Mouse (Mus musculus): Measurements from ENCODE around the gene Fzd4. TPM values are rescaled to one million over a fixed set of nuclear protein-coding genes. Genes with fewer than 3 reads are reported as not detected.
A peak's percentile ranks its signal among the peaks of the same experiment; 100 is the strongest.

Fzd4 gene
- 4.4 TPM in 2 replicates for polyA plus RNA-seq (2014; fragmentation: Nextera tagmentation; extraction: Ambion mirVana)

DNA sequence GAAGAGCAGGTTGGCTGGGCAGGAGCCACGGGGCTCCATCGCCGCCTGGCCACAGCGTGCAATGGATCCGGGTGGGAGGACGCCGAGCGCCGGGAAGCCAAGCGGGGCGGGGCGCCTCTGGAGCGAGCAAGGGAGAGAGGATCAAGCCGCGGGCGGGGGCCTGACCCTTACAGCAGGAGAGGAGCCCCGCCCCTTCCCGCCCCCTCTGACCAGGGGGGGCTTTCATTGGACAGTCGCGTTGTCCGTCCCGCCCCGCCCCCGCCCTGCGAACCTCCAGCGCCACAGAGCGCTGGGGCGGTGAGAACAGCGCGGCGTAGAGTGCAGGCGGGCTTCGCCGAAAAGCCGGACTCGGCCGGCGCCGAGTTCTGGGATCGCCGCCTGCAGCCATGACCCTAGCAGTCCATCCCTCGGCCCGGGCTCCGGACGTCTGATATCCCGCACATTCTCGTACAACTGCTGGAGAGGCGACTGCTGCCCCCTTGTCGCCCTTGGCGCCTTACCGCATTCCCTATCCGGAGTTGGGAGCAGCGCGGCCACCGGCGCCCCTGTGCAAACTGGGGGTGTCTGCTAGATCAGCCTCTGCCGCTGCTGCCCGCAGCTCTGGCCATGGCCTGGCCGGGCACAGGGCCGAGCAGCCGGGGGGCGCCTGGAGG is at the start of gene Fzd4, which contains the start of gene Tmem135:
TSS of gene Fzd4 (plus strand) at position 275 of the 653 bp plus-strand sequence.
TSS of gene Tmem135 (minus strand) at position 142 of the 653 bp plus-strand sequence.
- H3K4me1 ChIP-seq (ENCODE audit: control insufficient read depth, insufficient read depth, low read length): 0 out of 2 replicates have a peak, but pooled peaks cover 4% of the 10 kb centered on the region
- DNase-seq (ENCODE audit: low spot score) (peak; percentile 97), ATAC-seq (ENCODE audit: insufficient read depth, low FRiP score, low TSS enrichment) (peak; percentile 97)
- H3K4me2 ChIP-seq (ENCODE audit: low read depth): peak within 1 kb of the TSS; percentile 100
- peak within 1 kb of the TSS; percentile 73 for H3K4me3 ChIP-seq (ENCODE audit: low read depth, low read length)
- H3K9ac ChIP-seq (ENCODE audit: low read length): peak within 1 kb of the TSS; percentile 82
- whole genome bisulfite sequencing: 0% methylated on average over 59 of the region's 62 CpGs
- H3K9me3 ChIP-seq (ENCODE audit: control insufficient read depth, low read length): no peaks in the 10 kb centered on the region
- H3K36me3 ChIP-seq (ENCODE audit: control insufficient read depth, insufficient read depth, low read length): no peaks in the 10 kb centered on the region
- H3K27ac ChIP-seq (ENCODE audit: low read depth, low read length): peak within 1 kb of the TSS; percentile 37
- H3K27me3 ChIP-seq (ENCODE audit: control insufficient read depth, insufficient read depth, low read length): 0 out of 2 replicates have a peak, but pooled peaks cover 6% of the 10 kb centered on the region

DNA sequence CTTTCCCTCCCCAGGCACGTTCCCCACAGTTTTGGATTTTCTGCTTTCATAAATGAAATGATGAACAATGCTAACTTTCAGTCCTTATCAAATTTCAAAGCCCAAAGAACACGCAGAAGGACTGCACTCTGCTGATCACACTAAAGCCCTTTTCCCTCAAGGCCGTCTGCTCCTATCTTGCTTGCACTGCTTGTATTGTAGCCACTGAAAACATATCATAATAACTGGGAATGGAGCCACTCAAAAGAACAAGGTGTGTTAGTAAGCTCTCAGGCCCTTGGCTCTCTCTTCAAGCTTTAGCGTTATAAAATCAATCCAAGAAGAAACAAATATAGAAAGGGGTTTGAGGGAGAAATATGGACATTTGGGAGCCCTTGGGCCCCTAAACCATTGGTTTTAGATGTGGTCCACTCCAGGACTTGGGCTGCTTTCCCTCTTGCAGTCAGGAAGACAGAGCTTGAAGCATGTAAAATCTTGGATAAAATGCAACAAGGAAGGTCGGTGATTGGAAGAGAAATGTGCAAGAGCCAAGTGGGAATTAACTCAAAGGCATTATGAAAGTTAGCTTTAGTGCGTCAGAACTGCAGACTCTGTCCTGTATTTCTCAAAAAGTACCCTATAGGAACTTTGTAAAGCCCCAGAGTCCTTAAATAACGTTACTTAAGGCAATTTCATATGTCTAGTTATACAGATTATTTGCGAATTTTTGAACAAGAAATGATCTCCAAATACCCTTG is 48.5 kb upstream of the Fzd4 start:
- Histone ChIP-seq H3K4me2 (ENCODE audit: low read depth) (no peak overlapping the region), H3K36me3 (ENCODE audit: control insufficient read depth, insufficient read depth, low read length) (no peaks in the 10 kb centered on the region), H3K27ac (ENCODE audit: low read depth, low read length) (no peak overlapping the region), H3K4me3 (ENCODE audit: low read depth, low read length) (no peak overlapping the region), H3K9me3 (ENCODE audit: control insufficient read depth, low read length) (no peaks in the 10 kb centered on the region), H3K27me3 (ENCODE audit: control insufficient read depth, insufficient read depth, low read length) (no peaks in the 10 kb centered on the region), H3K9ac (ENCODE audit: low read length) (no peak overlapping the region), H3K4me1 (ENCODE audit: control insufficient read depth, insufficient read depth, low read length) (no peaks in the 10 kb centered on the region)
- WGBS: 79% methylated on average over 8 of the region's 8 CpGs
- ATAC-seq (ENCODE audit: insufficient read depth, low FRiP score, low TSS enrichment) (no peak), DNase-seq (ENCODE audit: low spot score) (no peak)

DNA sequence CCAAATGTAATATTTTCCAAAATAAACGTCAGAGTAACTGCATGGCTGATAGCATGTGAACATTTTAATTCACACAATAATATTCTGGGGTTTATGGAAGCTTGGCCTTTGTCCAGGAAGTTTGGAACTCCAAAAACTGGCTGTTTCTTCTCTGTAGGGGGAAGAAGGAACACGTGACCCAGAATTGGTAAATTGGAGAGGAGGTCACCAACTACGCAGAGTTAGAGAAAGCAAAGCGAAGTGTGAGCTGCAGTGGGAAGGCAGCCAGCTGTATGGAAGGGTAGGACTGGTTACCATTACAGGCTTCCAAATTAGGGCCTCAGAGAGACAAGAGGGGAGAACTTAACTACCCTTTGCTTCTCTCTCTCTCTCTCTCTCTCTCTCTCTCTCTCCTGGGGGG is 47.8 kb upstream of the Fzd4 start:
- Histone ChIP-seq H3K4me1 (ENCODE audit: control insufficient read depth, insufficient read depth, low read length) (no peaks in the 10 kb centered on the region), H3K9ac (ENCODE audit: low read length) (no peak overlapping the region), H3K27me3 (ENCODE audit: control insufficient read depth, insufficient read depth, low read length) (no peaks in the 10 kb centered on the region), H3K4me3 (ENCODE audit: low read depth, low read length) (no peak overlapping the region), H3K36me3 (ENCODE audit: control insufficient read depth, insufficient read depth, low read length) (no peaks in the 10 kb centered on the region), H3K9me3 (ENCODE audit: control insufficient read depth, low read length) (no peaks in the 10 kb centered on the region), H3K4me2 (ENCODE audit: low read depth) (no peak overlapping the region), H3K27ac (ENCODE audit: low read depth, low read length) (no peak overlapping the region)
- WGBS: 69% methylated on average over 4 of the region's 4 CpGs
- DNase-seq (ENCODE audit: low spot score): no peak
- ATAC-seq (ENCODE audit: insufficient read depth, low FRiP score, low TSS enrichment): no peak

DNA sequence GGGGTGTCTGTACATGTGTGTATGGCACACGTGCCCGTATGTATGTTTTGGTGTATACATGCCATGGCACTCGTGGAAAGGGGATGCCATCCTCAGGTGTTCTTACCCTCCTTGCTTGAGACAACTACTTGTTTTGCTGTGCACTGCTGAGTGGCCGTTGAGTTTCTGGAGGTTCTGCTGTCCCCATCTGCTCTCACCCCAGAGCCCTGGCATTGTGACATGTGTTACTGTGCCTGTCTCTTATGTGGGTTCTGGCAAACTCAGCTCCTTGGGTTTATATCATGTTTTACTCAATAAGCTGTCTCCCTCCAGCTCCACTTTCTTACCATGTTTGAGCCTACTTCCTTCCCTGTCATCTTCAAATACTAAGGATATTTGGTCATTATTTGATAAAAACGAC is 40.2 kb upstream of the Fzd4 start:
- H3K36me3 ChIP-seq (ENCODE audit: control insufficient read depth, insufficient read depth, low read length): no peaks in the 10 kb centered on the region
- no peak overlapping the region for H3K4me3 ChIP-seq (ENCODE audit: low read depth, low read length)
- DNase-seq (ENCODE audit: low spot score): no peak
- H3K4me2 ChIP-seq (ENCODE audit: low read depth): no peak overlapping the region
- no peaks in the 10 kb centered on the region for H3K9me3 ChIP-seq (ENCODE audit: control insufficient read depth, low read length)
- H3K27ac ChIP-seq (ENCODE audit: low read depth, low read length): no peak overlapping the region
- H3K4me1 ChIP-seq (ENCODE audit: control insufficient read depth, insufficient read depth, low read length): no peaks in the 10 kb centered on the region
- WGBS: 92% methylated on average over 5 of the region's 5 CpGs
- no peaks in the 10 kb centered on the region for H3K27me3 ChIP-seq (ENCODE audit: control insufficient read depth, insufficient read depth, low read length)
- no peak for ATAC-seq (ENCODE audit: insufficient read depth, low FRiP score, low TSS enrichment)
- no peak overlapping the region for H3K9ac ChIP-seq (ENCODE audit: low read length)

DNA sequence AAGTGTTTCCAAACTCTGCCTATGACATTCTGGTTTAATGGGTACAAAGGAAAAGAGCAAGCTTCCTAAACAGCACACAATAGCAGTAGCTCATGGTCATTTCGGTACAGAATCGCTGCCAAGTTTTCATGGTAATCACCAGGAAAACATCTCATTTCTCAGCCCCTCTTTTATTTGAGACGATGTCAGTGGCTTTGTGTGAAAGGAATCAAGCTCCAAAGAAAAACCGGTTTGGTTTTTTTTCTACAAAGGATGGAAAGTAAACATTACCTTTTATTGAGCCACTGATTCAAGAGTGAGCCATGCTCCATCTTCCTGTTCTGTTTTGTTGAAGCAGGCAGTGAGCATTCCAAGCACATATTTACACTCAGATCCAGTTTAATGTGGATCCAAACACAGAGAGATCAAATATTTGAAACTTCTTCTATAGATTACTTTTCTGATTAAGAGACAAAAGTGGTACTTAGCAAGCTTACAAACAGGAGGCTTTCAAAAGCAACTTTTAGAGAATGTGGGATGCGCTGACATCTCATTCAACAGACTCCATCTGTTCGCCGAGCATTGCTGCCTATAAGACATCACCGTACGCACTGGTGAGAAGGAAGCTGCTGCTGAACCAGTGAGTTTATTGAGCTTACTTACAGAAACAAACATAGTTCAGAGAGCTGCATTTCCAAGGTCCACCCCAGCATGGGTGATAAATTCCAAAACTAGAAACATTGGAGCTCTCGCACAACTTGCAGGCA is 38.8 kb upstream of the Fzd4 start:
- ATAC-seq (ENCODE audit: insufficient read depth, low FRiP score, low TSS enrichment): no peak
- DNase-seq (ENCODE audit: low spot score): no peak
- Histone ChIP-seq H3K9me3 (ENCODE audit: control insufficient read depth, low read length) (no peaks in the 10 kb centered on the region), H3K9ac (ENCODE audit: low read length) (no peak overlapping the region), H3K4me3 (ENCODE audit: low read depth, low read length) (no peak overlapping the region), H3K4me2 (ENCODE audit: low read depth) (no peak overlapping the region), H3K27ac (ENCODE audit: low read depth, low read length) (no peak overlapping the region), H3K36me3 (ENCODE audit: control insufficient read depth, insufficient read depth, low read length) (no peaks in the 10 kb centered on the region), H3K27me3 (ENCODE audit: control insufficient read depth, insufficient read depth, low read length) (no peaks in the 10 kb centered on the region), H3K4me1 (ENCODE audit: control insufficient read depth, insufficient read depth, low read length) (no peaks in the 10 kb centered on the region)
- 82% methylated on average over 10 of the region's 10 CpGs for WGBS

DNA sequence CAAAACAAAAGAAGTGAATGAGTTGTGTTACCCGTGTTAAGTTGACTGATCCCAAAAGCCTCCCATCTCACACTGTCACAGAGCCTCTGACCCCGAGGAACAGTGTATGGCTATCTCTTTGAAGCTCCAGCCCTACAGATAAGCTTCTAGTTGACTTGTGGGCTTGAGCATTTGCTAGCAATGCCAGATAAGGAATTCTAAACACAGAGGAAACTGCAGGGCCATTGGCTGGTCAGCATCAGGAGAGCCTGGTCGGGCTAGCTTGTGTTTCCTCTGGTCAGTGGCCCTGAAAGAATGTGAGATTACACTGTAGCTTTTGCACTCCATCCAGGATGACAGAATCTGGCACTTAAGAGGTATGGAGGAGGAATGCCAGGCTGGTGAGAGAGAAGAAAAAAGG is 36.5 kb upstream of the Fzd4 start:
- no peak overlapping the region for H3K4me3 ChIP-seq (ENCODE audit: low read depth, low read length)
- H3K27me3 ChIP-seq (ENCODE audit: control insufficient read depth, insufficient read depth, low read length): no peaks in the 10 kb centered on the region
- H3K9me3 ChIP-seq (ENCODE audit: control insufficient read depth, low read length): no peaks in the 10 kb centered on the region
- WGBS: 51% methylated on average over 3 of the region's 3 CpGs
- H3K36me3 ChIP-seq (ENCODE audit: control insufficient read depth, insufficient read depth, low read length): no peaks in the 10 kb centered on the region
- no peak overlapping the region for H3K27ac ChIP-seq (ENCODE audit: low read depth, low read length)
- no peak overlapping the region for H3K4me2 ChIP-seq (ENCODE audit: low read depth)
- H3K9ac ChIP-seq (ENCODE audit: low read length): no peak overlapping the region
- no peaks in the 10 kb centered on the region for H3K4me1 ChIP-seq (ENCODE audit: control insufficient read depth, insufficient read depth, low read length)
- ATAC-seq (ENCODE audit: insufficient read depth, low FRiP score, low TSS enrichment): no peak
- no peak for DNase-seq (ENCODE audit: low spot score)

DNA sequence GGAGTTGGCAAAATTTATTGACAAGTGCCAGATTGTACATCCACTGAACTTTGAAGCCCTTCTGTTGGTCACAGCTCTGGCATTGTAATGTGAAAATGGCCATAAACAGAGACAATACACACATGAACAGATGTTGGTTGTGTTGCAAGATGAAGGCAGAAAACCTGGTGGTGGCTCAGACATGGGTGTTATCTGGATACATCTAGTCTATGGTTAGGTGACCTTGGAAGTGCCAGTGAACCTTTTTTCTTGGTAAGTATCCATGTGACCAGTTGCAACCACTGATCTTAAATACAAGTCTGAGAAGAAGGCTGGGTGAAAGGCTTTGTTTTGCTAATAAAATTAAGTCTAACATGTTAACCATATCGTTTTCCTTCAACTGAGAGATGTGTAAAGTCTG is 34.1 kb upstream of the Fzd4 start:
- no peak overlapping the region for H3K4me2 ChIP-seq (ENCODE audit: low read depth)
- ATAC-seq (ENCODE audit: insufficient read depth, low FRiP score, low TSS enrichment) (no peak), DNase-seq (ENCODE audit: low spot score) (no peak)
- H3K9ac ChIP-seq (ENCODE audit: low read length): no peak overlapping the region
- no peaks in the 10 kb centered on the region for H3K36me3 ChIP-seq (ENCODE audit: control insufficient read depth, insufficient read depth, low read length)
- WGBS: 93% methylated on average over 1 of the region's 1 CpGs
- H3K4me1 ChIP-seq (ENCODE audit: control insufficient read depth, insufficient read depth, low read length): no peaks in the 10 kb centered on the region
- no peak overlapping the region for H3K27ac ChIP-seq (ENCODE audit: low read depth, low read length)
- no peaks in the 10 kb centered on the region for H3K9me3 ChIP-seq (ENCODE audit: control insufficient read depth, low read length)
- H3K4me3 ChIP-seq (ENCODE audit: low read depth, low read length): no peak overlapping the region
- H3K27me3 ChIP-seq (ENCODE audit: control insufficient read depth, insufficient read depth, low read length): no peaks in the 10 kb centered on the region

DNA sequence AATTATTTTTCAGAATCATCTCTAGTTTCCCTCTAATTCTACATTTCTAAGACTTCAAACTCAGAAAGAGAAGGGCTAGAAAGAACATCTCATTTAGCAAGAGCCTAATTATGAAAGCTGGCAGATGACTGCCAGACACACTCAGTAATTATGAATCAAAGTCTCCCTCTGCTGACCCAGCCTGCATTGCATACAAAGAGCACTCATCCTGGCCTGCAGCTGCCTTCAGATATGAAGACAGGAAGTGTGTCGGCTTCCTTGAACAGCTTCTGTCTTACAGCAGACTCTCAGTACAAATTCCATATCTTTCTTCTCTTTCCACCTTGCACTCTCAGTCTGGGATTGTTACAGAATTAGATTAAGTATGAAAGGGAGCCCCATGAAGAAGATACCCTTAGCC is 33.2 kb upstream of the Fzd4 start:
- WGBS: 73% methylated on average over 1 of the region's 1 CpGs
- H3K4me1 ChIP-seq (ENCODE audit: control insufficient read depth, insufficient read depth, low read length): no peaks in the 10 kb centered on the region
- H3K9me3 ChIP-seq (ENCODE audit: control insufficient read depth, low read length): no peaks in the 10 kb centered on the region
- no peaks in the 10 kb centered on the region for H3K36me3 ChIP-seq (ENCODE audit: control insufficient read depth, insufficient read depth, low read length)
- H3K9ac ChIP-seq (ENCODE audit: low read length): no peak overlapping the region
- no peaks in the 10 kb centered on the region for H3K27me3 ChIP-seq (ENCODE audit: control insufficient read depth, insufficient read depth, low read length)
- H3K27ac ChIP-seq (ENCODE audit: low read depth, low read length): no peak overlapping the region
- H3K4me2 ChIP-seq (ENCODE audit: low read depth): no peak overlapping the region
- H3K4me3 ChIP-seq (ENCODE audit: low read depth, low read length): no peak overlapping the region
- DNase-seq (ENCODE audit: low spot score) (no peak), ATAC-seq (ENCODE audit: insufficient read depth, low FRiP score, low TSS enrichment) (no peak)
